Comparison of ENCODE assay signal across 10 mouse cellular contexts in genomic region chr5:114374409-114375213, GRCm38 (mm10). TPM values are rescaled to one million over a fixed set of nuclear protein-coding genes. Genes with fewer than 3 reads are reported as not detected.
A peak's percentile ranks its signal among the peaks of the same experiment; 100 is the strongest.
DNase-seq lines count a peak whose midpoint lies in the region; ATAC-seq and TF ChIP-seq lines count a peak whose summit lies in the region.
"Had no signal": no experiment of that assay in that cellular context is flagged by ENCODE, and none has a peak within 500 bp of the region (broad histone marks: within the 10 kb centered on the region; RNA-seq: fewer than 3 reads in every experiment).

No protein-coding gene starts in this region.

- H3K4me2 ChIP-seq in lung, embryonic 14.5 days, result 0 out of 2 replicates have a peak overlapping the region, but pooled peaks have one; percentile 7

- 0 out of 2 replicates have a peak overlapping the region, but pooled peaks have one; percentile 10 for H3K9ac ChIP-seq in lung, embryonic 14.5 days

- TF ChIP-seq CTCF in left cerebral cortex, adult 2 months (IDR thresholded peaks at IDR 0.05), result no peak
- peak; percentile 10; the same call in 1 of the 2 replicates for TF ChIP-seq CTCF in lung, embryonic 14.5 days (IDR thresholded peaks at IDR 0.05; ENCODE audit: low read depth)

- WGBS in lung, embryonic 14.5 days, result 78% methylated on average over 23 of the region's 23 CpGs

- H3K27ac ChIP-seq in left cerebral cortex, adult 2 months, result peak overlapping the region; percentile 25; the same call in 1 of the 2 replicates
- peak overlapping the region; percentile 62 for H3K27ac ChIP-seq in lung, embryonic 14.5 days (ENCODE audit: low read depth)

- H3K9me3 ChIP-seq in lung, embryonic 14.5 days (ENCODE audit: low read depth, low read length), result no peaks in the 10 kb centered on the region

- no peaks in the 10 kb centered on the region for H3K27me3 ChIP-seq in lung, embryonic 14.5 days (ENCODE audit: insufficient read depth, low read length)

- H3K4me1 ChIP-seq in lung, embryonic 14.5 days (ENCODE audit: insufficient read depth), result peaks cover 56% of the 10 kb centered on the region

- ATAC-seq in lung, embryonic 14.5 days (ENCODE audit: insufficient read depth), result no peak
- ATAC-seq: inflammation-experienced regulatory T-cells, adult 6 months had no signal

- no peak overlapping the region for H3K4me3 ChIP-seq in left cerebral cortex, adult 2 months
- no peak overlapping the region for H3K4me3 ChIP-seq in lung, embryonic 14.5 days (ENCODE audit: low read depth, low read length)

- no peak for DNase-seq in left cerebral cortex, adult 2 months (ENCODE audit: extremely low spot score in 1 of 2, low spot score in 2 of 2)
- no peak for DNase-seq in left cerebral cortex, adult 9 months (ENCODE audit: low spot score in 2 of 2)
- peak; percentile 25 for DNase-seq in heart, postnatal 4 days
- peak; percentile 27 for DNase-seq in lung, embryonic 14.5 days
- peak; percentile 44 for DNase-seq in thymus, postnatal 25 days
- no peak for DNase-seq in adrenal gland, adult 2 months
- no peak for DNase-seq in yolk sac, embryonic 10.5 days (ENCODE audit: low spot score)
- no peak for DNase-seq in adrenal gland, postnatal 14 days
- DNase-seq: cerebellum, postnatal 10 days had no signal

- intact Hi-C loops in left cerebral cortex, adult 2 months (cut with DNase I), result no loop called here

- peaks cover 69% of the 10 kb centered on the region for H3K36me3 ChIP-seq in lung, embryonic 14.5 days (ENCODE audit: insufficient read depth)

RNA-seq across cellular contexts. Expression of gene Kctd10, which starts 5.7 kb away (rescaled TPM):
- total RNA-seq in left cerebral cortex, adult 2 months (2021), result 10 to 100 TPM; 56.8 to 58.8 TPM
- 10 to 100 TPM; 76.1 to 80.1 TPM for total RNA-seq in heart, postnatal 4 days (2021)
- polyA plus RNA-seq in lung, embryonic 14.5 days (2014; fragmentation: Nextera tagmentation; extraction: Ambion mirVana), result 140 and 144 TPM in 2 replicates
- total RNA-seq in adrenal gland, adult 2 months (2021), result 10 to 100 TPM; 67.0 to 76.7 TPM
- polyA plus RNA-seq in adrenal gland, adult 2 months (2012; rRNA removed), result 68.9 and 71.4 TPM in 2 replicates
- total RNA-seq in adrenal gland, postnatal 14 days (2021), result 65.5 and 75.1 TPM in 2 replicates

RNA-seq across cellular contexts. Expression of gene Ube3b, which starts 5.8 kb away (rescaled TPM):
- 10 to 100 TPM; 79.6 to 83.8 TPM for total RNA-seq in left cerebral cortex, adult 2 months (2021)
- 10 to 100 TPM; 74.3 to 76.3 TPM for total RNA-seq in heart, postnatal 4 days (2021)
- polyA plus RNA-seq in lung, embryonic 14.5 days (2014; fragmentation: Nextera tagmentation; extraction: Ambion mirVana), result 56.3 and 59.3 TPM in 2 replicates
- total RNA-seq in adrenal gland, adult 2 months (2021), result 10 to 100 TPM; 74.6 to 75.4 TPM
- 122 and 137 TPM in 2 replicates for polyA plus RNA-seq in adrenal gland, adult 2 months (2012; rRNA removed)
- total RNA-seq in adrenal gland, postnatal 14 days (2021), result 61.5 and 74.2 TPM in 2 replicates

Comparison
In these comparisons a context has a peak if more than half of its experiments do, and no peak if none do; other contexts are left out.
1. DNase-seq: peak in heart, postnatal 4 days (single experiment), lung, embryonic 14.5 days (single experiment) and thymus, postnatal 25 days (single experiment); none in left cerebral cortex, adult 2 months (0 of 2), left cerebral cortex, adult 9 months (0 of 2), adrenal gland, adult 2 months (single experiment), yolk sac, embryonic 10.5 days (single experiment) and adrenal gland, postnatal 14 days (single experiment).